Mouse (Mus musculus) ES-Bruce4 (cell line): Measurements from ENCODE around the gene Ankrd11. TPM values are rescaled to one million over a fixed set of nuclear protein-coding genes. Genes with fewer than 3 reads are reported as not detected.

Experiments
- H3K27ac ChIP-seq: 2 replicates; pipeline ENCODE4 v1.5.1; 2012; ENCODE audit warnings: low read length, inconsistent platforms; ENCODE audit not compliant: insufficient read depth
- H3K27me3 ChIP-seq: 2 replicates; pipeline ENCODE4 v1.6.1; 2012; ENCODE audit warnings: mild to moderate bottlenecking, low read length, inconsistent platforms; ENCODE audit not compliant: control insufficient read depth, poor library complexity, insufficient read depth, severe bottlenecking
- H3K36me3 ChIP-seq: 2 replicates; pipeline ENCODE4 v1.6.1; 2012; ENCODE audit warnings: inconsistent platforms, mild to moderate bottlenecking, low read length, moderate library complexity; ENCODE audit not compliant: control insufficient read depth, poor library complexity, insufficient read depth, severe bottlenecking
- H3K4me1 ChIP-seq: one replicate; pipeline ENCODE4 v1.8.1; 2011; ENCODE audit warnings: low read length; ENCODE audit not compliant: control insufficient read depth, insufficient read depth
- H3K4me3 ChIP-seq: 2 replicates; pipeline ENCODE4 v1.5.1; 2011; ENCODE audit warnings: low read depth, mild to moderate bottlenecking, low read length
- H3K9ac ChIP-seq: 2 replicates; pipeline ENCODE4 v1.6.1; 2012; ENCODE audit warnings: low read depth, mild to moderate bottlenecking, inconsistent platforms; ENCODE audit not compliant: poor library complexity, severe bottlenecking
- H3K9me3 ChIP-seq: replicated peaks from 2 replicates; pipeline ENCODE4 v1.6.1; 2012; ENCODE audit warnings: mild to moderate bottlenecking, low read length, inconsistent platforms; ENCODE audit not compliant: control insufficient read depth, poor library complexity, insufficient read depth, severe bottlenecking
- CTCF ChIP-seq: IDR thresholded peaks from one replicate; pipeline ENCODE4 v1.8.1; 2011; ENCODE audit warnings: low read depth, low read length
- EP300 ChIP-seq: IDR thresholded peaks from 2 replicates; pipeline ENCODE4 v1.6.1; 2011; ENCODE audit warnings: low read depth, low read length; ENCODE audit not compliant: insufficient read depth
- POLR2A ChIP-seq: IDR thresholded peaks from one replicate; pipeline ENCODE4 v1.8.1; 2011; ENCODE audit warnings: low read length; ENCODE audit not compliant: insufficient read depth
- polyA plus RNA-seq: library from polyadenylated mRNA; stranded (reverse); fragments of >200 nt; gene quantifications from 2 replicates; pipeline ENCODE4 v1.2.4, GENCODE M21; 2011; ENCODE audit warnings: low read depth; ENCODE audit not compliant: missing spikeins, insufficient read depth, insufficient read length

Gene Ankrd11
- polyA plus RNA-seq, 1 experiment = 148 TPM

DNA sequence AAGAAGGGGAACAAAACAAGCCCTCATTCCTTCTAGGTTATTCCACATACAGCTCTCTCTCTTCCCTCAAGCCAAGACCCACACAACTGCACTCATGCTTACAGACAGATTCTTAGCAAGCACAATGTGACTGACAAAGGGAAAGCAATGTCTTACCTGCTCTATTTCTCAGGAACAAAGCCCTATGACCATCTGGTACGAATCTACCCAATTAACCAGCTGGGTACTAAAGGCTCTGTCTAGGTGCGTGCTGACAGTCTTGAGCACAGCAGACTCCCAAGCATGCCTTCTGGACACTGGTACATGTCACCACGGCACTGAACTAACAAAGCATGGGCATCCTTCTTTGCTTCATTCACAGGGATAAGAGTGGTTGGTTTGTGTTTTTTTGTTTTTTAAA is 103.9 kb downstream of the Ankrd11 start:
- TF ChIP-seq CTCF (no peak), POLR2A (no peak), EP300 (no peak)
- H3K27ac ChIP-seq = no peak overlapping the region

DNA sequence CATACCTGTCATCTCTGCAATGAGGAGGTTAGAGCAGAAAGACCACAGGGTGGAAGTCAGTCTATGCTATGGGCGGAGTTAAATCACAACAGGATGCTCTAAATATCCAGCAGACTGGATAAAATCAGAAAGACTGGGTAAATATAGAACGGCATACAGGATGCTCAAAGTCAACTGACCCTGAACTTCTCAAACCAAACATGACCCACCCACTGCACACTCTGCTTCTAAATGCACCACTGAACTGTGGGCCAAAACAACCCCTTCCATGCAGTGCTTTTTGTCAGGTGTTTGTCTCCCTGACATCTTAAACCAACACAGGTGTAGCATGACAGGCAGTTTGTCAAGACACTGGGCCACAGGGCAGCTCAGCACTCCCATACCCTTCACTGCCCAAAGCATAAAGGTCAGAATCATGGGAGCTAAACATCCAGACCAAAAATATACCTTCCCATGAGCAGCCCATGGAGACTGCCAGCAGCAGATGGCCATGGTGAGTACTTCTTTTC is 104.5 kb downstream of the Ankrd11 start:
- peaks cover 7% of the 10 kb centered on the region for H3K36me3 ChIP-seq
- H3K4me1 ChIP-seq = no peaks in the 10 kb centered on the region
- no peaks in the 10 kb centered on the region for H3K27me3 ChIP-seq
- no peak overlapping the region for H3K4me3 ChIP-seq
- no peaks in the 10 kb centered on the region for H3K9me3 ChIP-seq
- no peak overlapping the region for H3K27ac ChIP-seq
- H3K9ac ChIP-seq = no peak overlapping the region
- no peak for TF ChIP-seq CTCF
- no peak for TF ChIP-seq POLR2A
- no peak for TF ChIP-seq EP300

More for the DNA sequence above, 103.9 kb downstream of the Ankrd11 start:
- H3K9me3 ChIP-seq = no peaks in the 10 kb centered on the region
- no peak overlapping the region for H3K4me3 ChIP-seq
- peaks cover 6% of the 10 kb centered on the region for H3K36me3 ChIP-seq
- no peaks in the 10 kb centered on the region for H3K27me3 ChIP-seq
- no peak overlapping the region for H3K9ac ChIP-seq
- H3K4me1 ChIP-seq = no peaks in the 10 kb centered on the region

DNA sequence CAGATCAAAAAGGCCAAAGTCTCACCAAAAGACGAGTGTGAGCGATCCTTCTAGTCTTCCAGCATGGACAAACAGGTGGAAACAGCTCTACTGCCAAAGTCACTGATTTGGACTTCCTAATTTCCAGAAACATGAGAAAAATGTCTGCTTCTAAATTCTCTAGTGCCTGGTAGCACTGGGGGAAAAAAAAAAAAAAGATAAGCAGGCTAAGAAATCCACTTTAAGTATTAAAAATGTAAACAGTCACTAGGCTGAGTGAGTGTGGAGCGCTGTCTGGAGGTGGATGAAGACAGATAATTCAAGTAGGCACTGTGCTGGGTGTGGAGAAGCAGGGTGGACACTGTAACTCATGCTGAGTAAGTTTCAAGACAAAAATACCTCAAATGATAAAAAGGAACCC is 106.2 kb downstream of the Ankrd11 start:
- Histone ChIP-seq H3K4me1 (no peaks in the 10 kb centered on the region), H3K27me3 (no peaks in the 10 kb centered on the region), H3K27ac (no peak overlapping the region), H3K9ac (no peak overlapping the region), H3K36me3 (peaks cover 9% of the 10 kb centered on the region), H3K9me3 (no peaks in the 10 kb centered on the region), H3K4me3 (no peak overlapping the region)
- TF ChIP-seq CTCF = no peak
- TF ChIP-seq EP300 = no peak
- no peak for TF ChIP-seq POLR2A

DNA sequence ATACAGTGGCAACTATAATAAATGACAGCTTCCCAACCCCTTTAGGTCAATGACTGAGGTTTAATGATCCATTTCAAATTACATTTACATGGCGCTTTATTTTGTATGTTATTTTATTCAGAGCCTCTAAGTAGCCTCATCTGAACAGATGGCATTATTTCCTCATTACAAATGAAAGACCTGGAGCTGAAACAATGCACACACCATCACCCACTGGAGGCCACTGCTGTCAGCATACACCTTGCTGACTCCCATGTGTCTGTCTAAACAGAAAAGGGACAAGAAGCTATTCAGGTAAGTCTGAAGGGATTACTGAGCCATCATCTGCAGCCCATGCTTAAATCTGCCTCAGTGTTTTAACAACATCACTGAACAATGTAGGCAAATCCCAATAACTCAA is 107.0 kb downstream of the Ankrd11 start:
- TF ChIP-seq POLR2A = no peak
- TF ChIP-seq CTCF = no peak
- no peak for TF ChIP-seq EP300
- Histone ChIP-seq H3K4me1 (no peaks in the 10 kb centered on the region), H3K4me3 (no peak overlapping the region), H3K27ac (no peak overlapping the region), H3K9ac (no peak overlapping the region), H3K27me3 (no peaks in the 10 kb centered on the region), H3K9me3 (no peaks in the 10 kb centered on the region), H3K36me3 (peaks cover 9% of the 10 kb centered on the region)

DNA sequence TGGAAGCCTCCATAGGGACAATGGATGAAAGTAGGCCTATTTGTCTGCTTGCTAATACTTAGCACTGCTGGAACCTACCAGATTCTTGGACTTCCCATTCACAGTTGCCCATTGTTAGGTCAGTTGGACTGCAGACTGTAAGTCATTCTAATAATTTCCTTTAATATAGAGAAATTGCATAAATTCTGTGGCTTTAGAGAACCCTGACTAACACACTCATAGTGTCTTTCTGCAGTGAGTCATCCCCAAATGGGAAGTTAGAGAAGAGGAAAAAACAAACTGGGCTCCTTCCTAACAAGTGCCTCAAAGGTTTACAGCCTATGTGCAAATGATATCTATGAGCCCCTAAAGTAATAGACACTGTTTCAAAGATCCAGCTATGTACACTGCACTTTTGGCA is 108.1 kb downstream of the Ankrd11 start:
- TF ChIP-seq POLR2A = no peak
- TF ChIP-seq EP300 = no peak
- TF ChIP-seq CTCF = no peak

DNA sequence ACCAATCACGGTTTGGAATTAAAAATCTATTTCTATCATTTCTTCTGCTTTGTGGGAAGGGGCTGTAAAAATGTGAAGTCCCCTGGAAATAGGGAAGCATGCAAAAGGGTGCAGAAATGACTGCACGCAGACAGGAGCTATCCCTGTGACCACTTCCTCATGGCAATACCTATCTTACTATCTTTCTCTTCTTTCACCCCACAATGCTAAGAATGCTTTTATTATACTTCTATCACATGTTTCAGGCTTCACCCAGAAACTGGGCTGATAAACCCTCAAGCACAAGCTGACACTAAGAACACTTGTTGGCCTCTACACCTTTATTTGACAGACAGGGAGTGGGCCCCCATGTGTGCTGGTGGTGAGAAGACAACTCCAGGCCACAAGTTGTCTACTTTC is 109.5 kb downstream of the Ankrd11 start:
- Histone ChIP-seq H3K27ac (no peak overlapping the region), H3K9ac (no peak overlapping the region), H3K36me3 (peaks cover 13% of the 10 kb centered on the region), H3K4me1 (no peaks in the 10 kb centered on the region), H3K9me3 (no peaks in the 10 kb centered on the region), H3K4me3 (no peak overlapping the region), H3K27me3 (no peaks in the 10 kb centered on the region)
- no peak for TF ChIP-seq CTCF
- TF ChIP-seq EP300 = no peak
- no peak for TF ChIP-seq POLR2A

More for the DNA sequence above, 108.1 kb downstream of the Ankrd11 start:
- Histone ChIP-seq H3K9ac (no peak overlapping the region), H3K4me1 (no peaks in the 10 kb centered on the region), H3K36me3 (peaks cover 9% of the 10 kb centered on the region), H3K27ac (no peak overlapping the region), H3K9me3 (no peaks in the 10 kb centered on the region), H3K4me3 (no peak overlapping the region), H3K27me3 (no peaks in the 10 kb centered on the region)
